Mouse (Mus musculus) embryonic stem cell, embryonic (primary cell): Measurements from ENCODE around the gene Fhl4.

Experiments
- CTCF ChIA-PET, 4 experiments: fragments of 300-600 bp in 2 of 4; fragments of 350-600 bp in 2 of 4; sonication (Branson Sonifier 250); formaldehyde crosslinking; loops; one replicate each; lab custom pipeline; 2022; ENCODE audit warnings: inconsistent platforms in 2 of 4; lab: Charles Lee
- POLR2A ChIA-PET, 4 experiments: fragments of 300-600 bp in 2 of 4; fragments of 350-600 bp in 2 of 4; sonication (Branson Sonifier 250); formaldehyde crosslinking; loops; one replicate each; lab custom pipeline; 2022; ENCODE audit warnings: antibody characterized with exemption in 4 of 4, inconsistent platforms in 1 of 4; lab: Charles Lee

Gene Fhl4

DNA sequence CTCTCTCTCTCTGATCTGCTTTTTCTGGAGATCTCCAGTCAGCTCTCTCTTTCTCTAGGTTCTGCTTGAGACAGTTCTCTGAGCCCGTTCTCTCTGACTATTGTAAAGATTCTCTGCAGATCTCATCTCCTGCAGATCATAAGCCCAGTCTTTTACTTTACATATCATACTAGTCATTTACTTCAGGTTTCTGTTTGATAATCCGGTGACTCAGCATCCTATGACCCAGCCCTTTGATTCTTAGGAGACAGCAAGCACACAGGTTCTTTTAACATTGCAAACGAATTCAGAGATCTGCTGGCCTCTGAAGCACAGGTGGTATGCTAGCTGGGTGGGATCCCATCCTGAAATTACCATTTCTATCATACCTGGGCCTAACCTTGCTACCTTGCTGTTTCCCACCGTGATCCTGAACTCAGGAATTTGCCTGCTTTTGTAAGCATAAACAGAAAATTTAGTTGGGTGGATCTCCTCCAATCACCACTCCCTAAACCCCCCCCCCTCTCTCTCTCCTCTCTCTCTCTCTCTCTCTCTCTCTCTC is 51.6 kb downstream of the Fhl4 start:
- ChIA-PET CTCF (interaction anchor here in 1 of 4 experiments (0.6 kb wide), 1 partner anchor 13 kb away, joined by 3 read pairs; no protein-coding TSS in a partner anchor), POLR2A (interaction anchor here in 2 of 4 experiments (0.6 to 1.6 kb wide), 11 partner anchors 12 to 591 kb away, joined by 3 to 9 read pairs (median 4); partner anchors contain the start of genes Fhl4 (in 1 of the 2) and Tmem263 (in 1 of the 2))

GRCm38 (mm10) chr10:85048008-85048407 is 54.3 kb downstream of the Fhl4 start:
- ChIA-PET POLR2A (no interaction called here), CTCF (interaction anchor here in 1 of 4 experiments (1.1 kb wide), 1 partner anchor 15 kb away, joined by 5 read pairs; no protein-coding TSS in a partner anchor)

DNA sequence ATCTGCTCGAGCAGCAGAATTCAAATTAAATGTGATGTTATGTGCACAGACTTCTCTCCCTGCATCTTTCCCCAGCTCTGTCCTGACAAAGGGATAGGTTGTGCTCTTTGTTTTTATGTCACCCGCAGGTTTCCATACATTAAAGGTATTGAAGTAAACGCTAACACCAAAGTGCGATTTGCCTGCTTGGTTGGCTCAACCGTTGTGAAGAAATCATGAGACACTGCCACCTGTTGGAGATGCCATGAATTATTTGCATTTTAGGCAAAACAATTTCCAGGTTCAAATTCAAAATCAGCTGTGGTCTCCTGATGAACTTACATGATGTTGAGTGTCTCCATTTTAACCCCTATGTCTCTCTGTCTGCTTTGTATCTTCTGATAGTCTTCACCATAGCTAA is 55.7 kb downstream of the Fhl4 start:
- ChIA-PET CTCF (interaction anchor here in 1 of 4 experiments (1.1 kb wide), 1 partner anchor 8 kb away, joined by 4 read pairs; no protein-coding TSS in a partner anchor), POLR2A (interaction anchor here in 1 of 4 experiments (0.6 kb wide), 1 partner anchor 430 kb away, joined by 5 read pairs; no protein-coding TSS in a partner anchor)
